Mouse (Mus musculus) ES-Bruce4 (cell line): ENCODE measurements around the gene Zc3h15.

ENCODE experiments used
- CTCF ChIP-seq: IDR thresholded peaks from one replicate; pipeline ENCODE4 v1.8.1; 2011; ENCODE audit warnings: low read depth, low read length
- EP300 ChIP-seq: IDR thresholded peaks from 2 replicates; pipeline ENCODE4 v1.6.1; 2011; ENCODE audit warnings: low read depth, low read length; ENCODE audit not compliant: insufficient read depth

DNA sequence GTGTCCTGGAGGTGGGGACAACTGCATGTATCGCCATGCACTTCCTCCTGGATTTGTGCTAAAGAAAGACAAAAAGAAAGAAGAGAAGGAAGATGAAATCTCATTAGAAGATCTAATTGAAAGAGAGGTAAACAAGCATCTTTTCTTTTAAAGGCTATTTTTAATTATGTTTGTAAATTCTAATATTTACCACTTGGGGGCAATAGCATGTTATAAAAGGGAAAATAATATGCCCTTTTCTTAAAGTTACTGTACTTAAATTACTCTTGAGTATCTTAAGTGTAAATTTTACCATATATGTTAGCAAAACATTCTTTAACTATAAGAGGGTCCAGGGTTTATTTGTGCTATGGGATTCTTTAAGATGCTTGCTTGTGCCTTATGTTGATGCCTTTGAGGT lies 15.9 kb downstream of the Zc3h15 start:
- TF ChIP-seq CTCF (no peak), EP300 (no peak)
